Mouse (Mus musculus): ENCODE data around the gene Stoml3. TPM values are rescaled to one million over a fixed set of nuclear protein-coding genes. Genes with fewer than 3 reads are reported as not detected.

Stoml3 gene
- polyA plus RNA-seq, 1 experiment from 2014 or later = not detected

DNA sequence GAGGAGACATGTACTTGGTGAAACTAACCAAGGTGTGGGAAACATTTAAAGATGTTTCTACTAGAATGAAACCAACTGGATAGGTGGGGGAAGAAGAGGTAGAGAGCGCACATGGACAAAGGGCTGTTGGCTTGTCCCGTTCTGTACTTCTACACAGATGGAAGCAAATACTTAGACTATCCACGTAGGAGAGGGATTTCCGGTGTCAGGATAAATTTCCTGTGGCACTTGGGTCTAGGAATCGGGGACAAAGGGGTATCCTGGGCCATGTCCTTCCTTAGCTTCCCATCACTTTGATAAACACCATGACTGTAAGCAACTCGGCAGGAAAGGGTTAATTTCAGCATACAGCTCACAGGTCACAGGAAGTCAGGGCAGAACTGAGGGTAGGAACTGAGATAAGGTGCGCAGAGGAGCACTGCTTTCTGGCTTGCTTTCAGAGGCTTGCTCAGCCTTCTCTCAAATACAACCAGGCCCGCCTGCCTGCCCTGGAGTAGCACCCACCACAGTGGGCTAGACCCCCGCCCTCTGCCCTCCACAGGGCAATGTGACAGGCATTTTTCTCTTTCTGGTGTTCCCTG lies 1.4 kb upstream of the Stoml3 start:
- no peak overlapping the region for H3K4me2 ChIP-seq (ENCODE audit: low read length)
- WGBS = 57% methylated on average over 9 of the region's 9 CpGs
- no peak overlapping the region for H3K9ac ChIP-seq (ENCODE audit: low read length)
- H3K9me3 ChIP-seq (ENCODE audit: control insufficient read depth, low read length) = no peaks in the 10 kb centered on the region
- H3K4me1 ChIP-seq (replicated peaks; ENCODE audit: control insufficient read depth, insufficient read depth, low read length) = no peaks in the 10 kb centered on the region
- no peak overlapping the region for H3K27ac ChIP-seq (ENCODE audit: low read depth)
- H3K4me3 ChIP-seq (ENCODE audit: low read depth, low read length) = no peak overlapping the region
- ATAC-seq (replicated peaks; ENCODE audit: low FRiP score, low TSS enrichment, low read depth) (no peak), DNase-seq (ENCODE audit: low spot score) (no peak)
- H3K27me3 ChIP-seq (replicated peaks; ENCODE audit: control insufficient read depth, insufficient read depth, low read length) = no peaks in the 10 kb centered on the region
- peaks cover 3% of the 10 kb centered on the region for H3K36me3 ChIP-seq (ENCODE audit: control insufficient read depth, insufficient read depth, low read length)

DNA sequence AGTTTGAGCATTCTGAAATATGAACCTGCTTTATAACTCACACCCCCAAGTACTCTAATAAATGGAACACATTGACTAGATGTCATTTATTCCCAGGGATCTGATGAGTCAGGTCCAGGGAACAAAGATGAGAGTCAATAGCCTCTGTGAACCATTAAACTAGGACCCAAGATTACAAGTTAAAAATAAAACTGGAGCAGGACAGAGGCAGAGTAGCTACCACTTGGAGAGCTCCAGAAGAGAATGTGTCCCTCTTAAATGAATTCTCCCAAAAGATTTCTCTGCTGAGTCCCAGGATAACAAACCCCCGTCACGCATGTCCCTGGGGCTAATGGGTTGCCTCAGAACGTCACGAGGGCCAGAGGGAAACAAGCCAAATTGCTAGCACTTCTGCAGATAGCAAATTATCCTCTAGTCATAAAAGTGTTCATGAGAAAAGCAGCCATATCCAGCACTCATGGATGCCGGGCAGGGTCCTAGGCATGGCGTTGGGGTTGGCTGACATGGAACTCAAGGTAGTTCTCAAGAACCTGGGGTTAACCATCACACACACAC lies 10.0 kb downstream of the Stoml3 start:
- Histone ChIP-seq H3K4me3 (ENCODE audit: low read depth, low read length) (no peak overlapping the region), H3K9ac (ENCODE audit: low read length) (no peak overlapping the region), H3K9me3 (ENCODE audit: control insufficient read depth, low read length) (no peaks in the 10 kb centered on the region), H3K4me2 (ENCODE audit: low read length) (no peak overlapping the region), H3K27ac (ENCODE audit: low read depth) (no peak overlapping the region), H3K36me3 (ENCODE audit: control insufficient read depth, insufficient read depth, low read length) (no peaks in the 10 kb centered on the region), H3K27me3 (replicated peaks; ENCODE audit: control insufficient read depth, insufficient read depth, low read length) (no peaks in the 10 kb centered on the region), H3K4me1 (replicated peaks; ENCODE audit: control insufficient read depth, insufficient read depth, low read length) (no peaks in the 10 kb centered on the region)
- 75% methylated on average over 6 of the region's 6 CpGs for WGBS
- DNase-seq (ENCODE audit: low spot score) (no peak), ATAC-seq (replicated peaks; ENCODE audit: low FRiP score, low TSS enrichment, low read depth) (no peak)

DNA sequence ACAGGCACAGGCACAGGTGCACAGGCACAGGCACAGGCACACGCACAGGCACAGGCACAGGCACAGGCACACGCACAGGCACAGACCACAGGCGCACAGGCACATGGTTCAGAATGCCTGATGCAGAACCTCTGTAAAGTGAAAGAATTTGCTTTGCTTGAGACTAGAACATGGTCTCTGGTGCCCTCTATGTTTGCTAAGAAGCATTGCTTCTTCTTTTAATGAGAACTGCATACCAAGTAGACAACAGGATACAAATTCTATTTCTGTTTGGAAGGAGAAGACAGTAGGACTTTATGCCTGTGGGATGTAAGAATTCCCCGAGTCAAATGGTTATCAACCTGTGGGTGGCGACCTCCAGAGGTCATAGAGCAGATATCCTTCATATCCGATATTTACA lies 14.0 kb downstream of the Stoml3 start:
- no peaks in the 10 kb centered on the region for H3K9me3 ChIP-seq (ENCODE audit: control insufficient read depth, low read length)
- no peak overlapping the region for H3K4me3 ChIP-seq (ENCODE audit: low read depth, low read length)
- H3K36me3 ChIP-seq (ENCODE audit: control insufficient read depth, insufficient read depth, low read length) = no peaks in the 10 kb centered on the region
- H3K4me2 ChIP-seq (ENCODE audit: low read length) = no peak overlapping the region
- no peak overlapping the region for H3K9ac ChIP-seq (ENCODE audit: low read length)
- no peak for ATAC-seq (replicated peaks; ENCODE audit: low FRiP score, low TSS enrichment, low read depth)
- WGBS = 65% methylated on average over 6 of the region's 6 CpGs
- DNase-seq (ENCODE audit: low spot score) = no peak
- no peaks in the 10 kb centered on the region for H3K27me3 ChIP-seq (replicated peaks; ENCODE audit: control insufficient read depth, insufficient read depth, low read length)
- no peaks in the 10 kb centered on the region for H3K4me1 ChIP-seq (replicated peaks; ENCODE audit: control insufficient read depth, insufficient read depth, low read length)
- no peak overlapping the region for H3K27ac ChIP-seq (ENCODE audit: low read depth)

DNA sequence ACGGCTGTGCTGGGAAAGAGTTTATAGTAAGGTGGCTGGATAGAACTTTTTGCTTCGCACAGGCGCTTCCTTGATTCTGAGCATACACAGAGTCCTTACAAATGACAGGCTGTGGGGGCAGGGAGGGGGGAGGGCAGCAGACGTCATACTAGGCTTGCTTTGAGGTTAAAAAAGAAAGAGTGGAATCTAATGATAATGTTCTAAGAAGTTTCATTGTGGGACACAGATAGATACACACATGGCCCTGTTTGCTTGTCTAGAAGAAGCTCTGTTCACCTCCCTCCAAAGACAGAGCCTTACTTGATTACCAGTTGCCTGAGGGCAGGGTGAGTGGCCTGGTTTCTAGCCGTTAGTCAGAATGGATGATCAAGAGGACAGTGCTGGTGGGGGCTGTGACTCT lies 24.6 kb downstream of the Stoml3 start:
- Histone ChIP-seq H3K9me3 (ENCODE audit: control insufficient read depth, low read length) (no peaks in the 10 kb centered on the region), H3K4me2 (ENCODE audit: low read length) (no peak overlapping the region), H3K4me1 (replicated peaks; ENCODE audit: control insufficient read depth, insufficient read depth, low read length) (0 out of 2 replicates have a peak, but pooled peaks cover 9% of the 10 kb centered on the region), H3K36me3 (ENCODE audit: control insufficient read depth, insufficient read depth, low read length) (0 out of 2 replicates have a peak, but pooled peaks cover 4% of the 10 kb centered on the region), H3K27me3 (replicated peaks; ENCODE audit: control insufficient read depth, insufficient read depth, low read length) (no peaks in the 10 kb centered on the region), H3K27ac (ENCODE audit: low read depth) (no peak overlapping the region), H3K9ac (ENCODE audit: low read length) (no peak overlapping the region), H3K4me3 (ENCODE audit: low read depth, low read length) (no peak overlapping the region)
- no peak for DNase-seq (ENCODE audit: low spot score)
- WGBS = 17% methylated on average over 5 of the region's 5 CpGs
- no peak for ATAC-seq (replicated peaks; ENCODE audit: low FRiP score, low TSS enrichment, low read depth)

DNA sequence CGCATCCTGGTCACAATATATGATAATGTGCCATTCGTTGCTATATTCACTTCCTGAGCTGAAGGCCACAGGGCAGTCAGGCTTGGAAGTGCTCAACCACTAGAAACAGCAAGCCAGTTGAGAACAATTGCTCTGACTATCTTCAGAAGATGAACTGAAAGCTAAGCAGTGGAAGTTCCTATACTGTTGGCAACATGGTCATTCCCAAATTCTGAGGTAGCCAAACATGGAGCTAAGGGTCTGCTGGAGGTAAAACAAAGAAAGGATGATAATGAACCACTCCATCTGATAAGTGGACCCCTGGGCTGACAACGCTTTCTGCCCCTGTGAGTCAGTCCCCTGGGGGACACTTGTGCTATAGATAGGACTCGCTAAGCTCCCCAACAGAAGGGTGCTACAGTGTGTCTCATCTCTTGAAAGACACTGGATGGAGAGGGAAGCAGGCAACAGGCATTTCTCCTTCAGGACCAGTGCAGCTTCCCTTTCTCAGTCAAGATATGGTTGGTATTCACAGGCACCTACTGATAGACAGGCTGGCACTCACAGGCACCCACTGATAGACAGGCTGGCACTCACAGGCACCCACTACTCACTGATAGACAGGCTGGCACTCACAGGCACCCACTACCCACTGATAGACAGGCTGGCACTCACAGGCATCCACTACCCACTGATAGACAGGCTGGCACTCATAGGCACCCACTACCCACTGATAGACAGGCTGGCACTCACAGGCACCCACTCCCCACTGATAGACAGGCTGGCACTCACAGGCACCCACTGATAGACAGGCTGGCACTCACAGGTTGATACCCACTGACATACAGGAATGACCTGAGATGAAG lies 26.0 kb downstream of the Stoml3 start:
- no peak overlapping the region for H3K27ac ChIP-seq (ENCODE audit: low read depth)
- ATAC-seq (replicated peaks; ENCODE audit: low FRiP score, low TSS enrichment, low read depth) (no peak), DNase-seq (ENCODE audit: low spot score) (no peak)
- no peaks in the 10 kb centered on the region for H3K9me3 ChIP-seq (ENCODE audit: control insufficient read depth, low read length)
- H3K4me1 ChIP-seq (replicated peaks; ENCODE audit: control insufficient read depth, insufficient read depth, low read length) = 0 out of 2 replicates have a peak, but pooled peaks cover 9% of the 10 kb centered on the region
- H3K36me3 ChIP-seq (ENCODE audit: control insufficient read depth, insufficient read depth, low read length) = peaks cover 7% of the 10 kb centered on the region; the same call in 1 of the 2 replicates
- no peak overlapping the region for H3K4me3 ChIP-seq (ENCODE audit: low read depth, low read length)
- H3K9ac ChIP-seq (ENCODE audit: low read length) = no peak overlapping the region
- no peak overlapping the region for H3K4me2 ChIP-seq (ENCODE audit: low read length)
- no peaks in the 10 kb centered on the region for H3K27me3 ChIP-seq (replicated peaks; ENCODE audit: control insufficient read depth, insufficient read depth, low read length)
- WGBS = 89% methylated on average over 4 of the region's 4 CpGs

DNA sequence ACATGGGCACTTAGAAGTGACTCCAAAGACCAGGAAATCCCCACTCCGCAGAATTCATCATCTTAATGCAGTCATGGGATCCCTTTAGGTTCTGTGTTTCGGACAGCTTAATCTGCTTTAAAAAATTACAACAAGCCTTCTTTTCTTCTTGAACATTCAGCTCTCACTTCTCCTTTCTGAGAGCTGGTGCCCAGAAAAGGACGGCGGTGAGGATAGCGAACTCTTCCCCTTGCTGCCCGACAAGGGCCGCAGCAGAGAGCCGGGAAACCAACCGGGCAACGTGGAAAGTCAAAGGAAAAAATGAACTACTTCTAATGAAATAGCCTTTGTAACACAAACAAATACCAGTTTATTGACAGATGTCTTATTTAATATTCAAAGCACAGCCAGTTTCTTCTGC lies 34.3 kb downstream of the Stoml3 start:
- Histone ChIP-seq H3K4me2 (ENCODE audit: low read length) (no peak overlapping the region), H3K36me3 (ENCODE audit: control insufficient read depth, insufficient read depth, low read length) (peaks cover 3% of the 10 kb centered on the region; the same call in 1 of the 2 replicates), H3K4me3 (ENCODE audit: low read depth, low read length) (no peak overlapping the region), H3K27ac (ENCODE audit: low read depth) (no peak overlapping the region), H3K4me1 (replicated peaks; ENCODE audit: control insufficient read depth, insufficient read depth, low read length) (no peaks in the 10 kb centered on the region), H3K27me3 (replicated peaks; ENCODE audit: control insufficient read depth, insufficient read depth, low read length) (no peaks in the 10 kb centered on the region), H3K9ac (ENCODE audit: low read length) (no peak overlapping the region), H3K9me3 (ENCODE audit: control insufficient read depth, low read length) (no peaks in the 10 kb centered on the region)
- no peak for DNase-seq (ENCODE audit: low spot score)
- 89% methylated on average over 10 of the region's 10 CpGs for WGBS
- no peak for ATAC-seq (replicated peaks; ENCODE audit: low FRiP score, low TSS enrichment, low read depth)

DNA sequence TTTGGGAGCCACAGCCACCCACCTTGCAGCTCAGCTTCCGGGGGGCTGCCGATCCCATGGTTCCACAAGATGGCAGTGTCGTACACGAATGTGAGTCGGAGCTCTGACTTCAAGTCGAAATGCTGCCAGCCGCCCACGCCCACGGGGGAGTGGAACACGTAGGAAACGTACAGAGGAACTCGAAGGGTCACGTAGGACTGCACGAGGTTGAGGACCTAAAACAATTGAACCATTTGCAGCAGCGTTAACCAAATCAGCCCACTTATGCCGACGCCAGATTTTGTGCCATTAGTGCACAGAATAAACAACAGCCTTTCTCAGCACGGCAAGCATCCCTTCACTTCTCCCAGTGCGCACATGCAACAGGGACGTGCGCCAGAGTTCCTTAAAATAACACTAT lies 37.3 kb downstream of the Stoml3 start:
- no peaks in the 10 kb centered on the region for H3K4me1 ChIP-seq (replicated peaks; ENCODE audit: control insufficient read depth, insufficient read depth, low read length)
- no peaks in the 10 kb centered on the region for H3K27me3 ChIP-seq (replicated peaks; ENCODE audit: control insufficient read depth, insufficient read depth, low read length)
- peak overlapping the region; percentile 28 for H3K4me3 ChIP-seq (ENCODE audit: low read depth, low read length)
- H3K9ac ChIP-seq (ENCODE audit: low read length) = peak overlapping the region; percentile 4; the same call in 1 of the 2 replicates
- 12% methylated on average over 21 of the region's 21 CpGs for WGBS
- no peak overlapping the region for H3K27ac ChIP-seq (ENCODE audit: low read depth)
- peak overlapping the region; percentile 49 for H3K4me2 ChIP-seq (ENCODE audit: low read length)
- no peaks in the 10 kb centered on the region; the same call in 1 of the 2 replicates for H3K36me3 ChIP-seq (ENCODE audit: control insufficient read depth, insufficient read depth, low read length)
- peak; percentile 83; the same call in 1 of the 2 replicates for ATAC-seq (replicated peaks; ENCODE audit: low FRiP score, low TSS enrichment, low read depth)
- DNase-seq (ENCODE audit: low spot score) = peak; percentile 92
- H3K9me3 ChIP-seq (ENCODE audit: control insufficient read depth, low read length) = no peaks in the 10 kb centered on the region

DNA sequence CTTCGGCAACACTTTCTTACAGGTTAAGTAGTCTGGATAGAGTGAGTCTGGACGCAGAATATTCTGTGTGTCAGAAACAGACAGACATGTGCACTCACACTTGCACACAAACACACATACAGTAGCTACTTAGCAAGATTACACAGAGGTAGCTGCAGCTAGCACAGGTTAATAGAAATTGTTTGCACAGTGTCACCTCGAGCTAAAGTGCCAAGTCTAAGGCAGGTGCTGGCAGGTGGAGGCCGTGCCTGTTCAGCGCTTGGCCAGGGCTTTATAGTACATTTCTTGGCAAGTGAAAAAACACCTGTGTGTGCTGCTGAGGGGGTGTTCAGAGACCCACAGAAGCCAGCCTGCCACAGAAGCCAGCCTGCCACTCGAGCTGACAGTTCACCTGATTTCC lies 41.9 kb downstream of the Stoml3 start:
- no peaks in the 10 kb centered on the region for H3K27me3 ChIP-seq (replicated peaks; ENCODE audit: control insufficient read depth, insufficient read depth, low read length)
- H3K36me3 ChIP-seq (ENCODE audit: control insufficient read depth, insufficient read depth, low read length) = peaks cover 5% of the 10 kb centered on the region
- no peak overlapping the region for H3K4me2 ChIP-seq (ENCODE audit: low read length)
- H3K9ac ChIP-seq (ENCODE audit: low read length) = no peak overlapping the region
- no peak for ATAC-seq (replicated peaks; ENCODE audit: low FRiP score, low TSS enrichment, low read depth)
- H3K9me3 ChIP-seq (ENCODE audit: control insufficient read depth, low read length) = no peaks in the 10 kb centered on the region
- DNase-seq (ENCODE audit: low spot score) = no peak
- H3K4me3 ChIP-seq (ENCODE audit: low read depth, low read length) = no peak overlapping the region
- H3K4me1 ChIP-seq (replicated peaks; ENCODE audit: control insufficient read depth, insufficient read depth, low read length) = no peaks in the 10 kb centered on the region
- H3K27ac ChIP-seq (ENCODE audit: low read depth) = no peak overlapping the region
- 74% methylated on average over 6 of the region's 6 CpGs for WGBS

Measured in intestine, embryonic 14.5 days (tissue).